ENCODE assay signal across 8 mouse cellular contexts in genomic region chrX:99575105-99575504, GRCm38 (mm10).
DNase-seq lines count a peak whose midpoint lies in the region; ATAC-seq and TF ChIP-seq lines count a peak whose summit lies in the region.

No protein-coding gene starts in this region.

- TF ChIP-seq CTCF in hindbrain, postnatal 0 days (IDR thresholded peaks at IDR 0.05; ENCODE audit: low read depth), result no peak

- H3K4me1 ChIP-seq in megakaryocyte, embryonic 14.5 days, result peaks cover 14% of the 10 kb centered on the region
- H3K4me1 ChIP-seq in hindbrain, postnatal 0 days (ENCODE audit: insufficient read depth, low read length), result no peaks in the 10 kb centered on the region
- peaks cover 4% of the 10 kb centered on the region for H3K4me1 ChIP-seq in neural tube, embryonic 15.5 days

- peaks cover 71% of the 10 kb centered on the region for H3K27me3 ChIP-seq in megakaryocyte, embryonic 14.5 days (replicated peaks)
- no peaks in the 10 kb centered on the region for H3K27me3 ChIP-seq in hindbrain, postnatal 0 days (ENCODE audit: insufficient read depth, low read length)
- H3K27me3 ChIP-seq in neural tube, embryonic 15.5 days (replicated peaks), result peaks cover 57% of the 10 kb centered on the region

- no peak overlapping the region for H3K27ac ChIP-seq in hindbrain, postnatal 0 days
- no peak overlapping the region for H3K27ac ChIP-seq in neural tube, embryonic 15.5 days (replicated peaks)

- no peak for DNase-seq in frontal cortex, postnatal 10 days (ENCODE audit: low spot score in 2 of 2)
- no peak for DNase-seq in hindbrain, postnatal 0 days (ENCODE audit: low spot score)
- DNase-seq in spleen, postnatal 4 days (ENCODE audit: low spot score in 2 of 2), result no peak
- no peak for DNase-seq in gastrocnemius, postnatal 14 days

- 55% methylated on average over 5 of the region's 5 CpGs for WGBS in hindbrain, postnatal 0 days
- 50% methylated on average over 5 of the region's 5 CpGs for WGBS in neural tube, embryonic 15.5 days

- H3K9ac ChIP-seq in hindbrain, postnatal 0 days (replicated peaks; ENCODE audit: low read length), result no peak overlapping the region
- H3K9ac ChIP-seq in neural tube, embryonic 15.5 days (replicated peaks), result no peak overlapping the region

- intact Hi-C loops in gastrocnemius, postnatal 14 days (cut with DNase I; ENCODE audit: low total_unique reads), result no loop called here

- no peaks in the 10 kb centered on the region for H3K36me3 ChIP-seq in megakaryocyte, embryonic 14.5 days (replicated peaks; ENCODE audit: low read length)
- H3K36me3 ChIP-seq in hindbrain, postnatal 0 days (ENCODE audit: insufficient read depth, low read length), result no peaks in the 10 kb centered on the region
- H3K36me3 ChIP-seq in neural tube, embryonic 15.5 days, result no peaks in the 10 kb centered on the region

- H3K9me3 ChIP-seq in megakaryocyte, embryonic 14.5 days, result no peaks in the 10 kb centered on the region
- no peaks in the 10 kb centered on the region for H3K9me3 ChIP-seq in hindbrain, postnatal 0 days (ENCODE audit: low read length)
- H3K9me3 ChIP-seq in neural tube, embryonic 15.5 days (replicated peaks), result no peaks in the 10 kb centered on the region

- H3K4me2 ChIP-seq in hindbrain, postnatal 0 days (ENCODE audit: low read depth, low read length), result no peak overlapping the region
- no peak overlapping the region for H3K4me2 ChIP-seq in neural tube, embryonic 15.5 days

- H3K4me3 ChIP-seq in megakaryocyte, embryonic 14.5 days (replicated peaks), result peak overlapping the region; percentile 88
- H3K4me3 ChIP-seq in hindbrain, postnatal 0 days (ENCODE audit: low read length), result no peak overlapping the region
- H3K4me3 ChIP-seq in neural tube, embryonic 15.5 days (replicated peaks), result no peak overlapping the region

- peak; percentile 95 for ATAC-seq in frontal cortex, adult (ENCODE audit: low TSS enrichment)
- ATAC-seq in megakaryocyte, adult 5-6 weeks (ENCODE audit: poor library complexity, severe bottlenecking), result no peak
- ATAC-seq in hindbrain, postnatal 0 days, result peak; percentile 31
- ATAC-seq in neural tube, embryonic 15.5 days (ENCODE audit: low FRiP score), result peak; percentile 25; the same call in 1 of the 2 replicates
